Mouse (Mus musculus): Measurements from ENCODE around the gene Ahnak. TPM values are rescaled to one million over a fixed set of nuclear protein-coding genes. Genes with fewer than 3 reads are reported as not detected.

Ahnak gene
- polyA plus RNA-seq, 1 experiment = 14.7 TPM

GRCm38 (mm10) chr19:9019298-9019697 lies 30.2 kb downstream of the Ahnak start:
- Histone ChIP-seq H3K4me1 (ENCODE audit: control insufficient read depth, insufficient read depth, insufficient read length, low read length) (peaks cover 5% of the 10 kb centered on the region; the same call in 1 of the 2 replicates), H3K4me3 (ENCODE audit: low read depth, low read length) (no peak overlapping the region), H3K27me3 (ENCODE audit: control insufficient read depth, insufficient read depth, low read length) (no peaks in the 10 kb centered on the region), H3K27ac (ENCODE audit: insufficient read depth, low read depth, low read length) (no peak overlapping the region), H3K36me3 (ENCODE audit: control insufficient read depth, insufficient read depth, low read length) (peaks cover 56% of the 10 kb centered on the region)
- 95% methylated on average over 3 of the region's 3 CpGs for WGBS
- TF ChIP-seq POLR2A (IDR thresholded peaks at IDR 0.05; ENCODE audit: low read depth, low read length) (no peak), CTCF (IDR thresholded peaks at IDR 0.05; ENCODE audit: extremely low read depth, insufficient read length, insufficient replicate concordance, low read depth, low read length) (no peak)

GRCm38 (mm10) chr19:9023021-9023778 lies 34.1 kb downstream of the Ahnak start:
- H3K27ac ChIP-seq (ENCODE audit: insufficient read depth, low read depth, low read length) = peak overlapping the region; percentile 53; the same call in 1 of the 2 replicates
- 76% methylated on average over 11 of the region's 11 CpGs for WGBS
- H3K4me3 ChIP-seq (ENCODE audit: low read depth, low read length) = no peak overlapping the region
- H3K36me3 ChIP-seq (ENCODE audit: control insufficient read depth, insufficient read depth, low read length) = peaks cover 22% of the 10 kb centered on the region
- no peaks in the 10 kb centered on the region for H3K27me3 ChIP-seq (ENCODE audit: control insufficient read depth, insufficient read depth, low read length)
- TF ChIP-seq POLR2A (IDR thresholded peaks at IDR 0.05; ENCODE audit: low read depth, low read length) (no peak), CTCF (IDR thresholded peaks at IDR 0.05; ENCODE audit: extremely low read depth, insufficient read length, insufficient replicate concordance, low read depth, low read length) (no peak)
- H3K4me1 ChIP-seq (ENCODE audit: control insufficient read depth, insufficient read depth, insufficient read length, low read length) = peaks cover 6% of the 10 kb centered on the region; the same call in 1 of the 2 replicates

GRCm38 (mm10) chr19:9025562-9026257 lies 36.6 kb downstream of the Ahnak start:
- peaks cover 3% of the 10 kb centered on the region; the same call in 1 of the 2 replicates for H3K36me3 ChIP-seq (ENCODE audit: control insufficient read depth, insufficient read depth, low read length)
- WGBS = 47% methylated on average over 5 of the region's 5 CpGs
- no peak overlapping the region for H3K4me3 ChIP-seq (ENCODE audit: low read depth, low read length)
- TF ChIP-seq CTCF (IDR thresholded peaks at IDR 0.05; ENCODE audit: extremely low read depth, insufficient read length, insufficient replicate concordance, low read depth, low read length) (no peak), POLR2A (IDR thresholded peaks at IDR 0.05; ENCODE audit: low read depth, low read length) (no peak)
- peaks cover 6% of the 10 kb centered on the region; the same call in 1 of the 2 replicates for H3K4me1 ChIP-seq (ENCODE audit: control insufficient read depth, insufficient read depth, insufficient read length, low read length)
- no peaks in the 10 kb centered on the region for H3K27me3 ChIP-seq (ENCODE audit: control insufficient read depth, insufficient read depth, low read length)
- no peak overlapping the region for H3K27ac ChIP-seq (ENCODE audit: insufficient read depth, low read depth, low read length)

- no peaks in the 10 kb centered on the region for H3K27me3 ChIP-seq (ENCODE audit: control insufficient read depth, insufficient read depth, low read length)
- H3K27ac ChIP-seq (ENCODE audit: insufficient read depth, low read depth, low read length) = no peak overlapping the region
- 75% methylated on average over 4 of the region's 4 CpGs for WGBS
- H3K4me1 ChIP-seq (ENCODE audit: control insufficient read depth, insufficient read depth, insufficient read length, low read length) = peaks cover 6% of the 10 kb centered on the region; the same call in 1 of the 2 replicates
- TF ChIP-seq POLR2A (IDR thresholded peaks at IDR 0.05; ENCODE audit: low read depth, low read length) = no peak
- no peak for TF ChIP-seq CTCF (IDR thresholded peaks at IDR 0.05; ENCODE audit: extremely low read depth, insufficient read length, insufficient replicate concordance, low read depth, low read length)
- no peaks in the 10 kb centered on the region for H3K36me3 ChIP-seq (ENCODE audit: control insufficient read depth, insufficient read depth, low read length)
- no peak overlapping the region for H3K4me3 ChIP-seq (ENCODE audit: low read depth, low read length)
Observed at GRCm38 (mm10) chr19:9026634-9027033, 37.5 kb downstream of the Ahnak start.

GRCm38 (mm10) chr19:9027795-9028194 lies 38.7 kb downstream of the Ahnak start:
- Histone ChIP-seq H3K27me3 (ENCODE audit: control insufficient read depth, insufficient read depth, low read length) (no peaks in the 10 kb centered on the region), H3K36me3 (ENCODE audit: control insufficient read depth, insufficient read depth, low read length) (no peaks in the 10 kb centered on the region), H3K27ac (ENCODE audit: insufficient read depth, low read depth, low read length) (no peak overlapping the region), H3K4me3 (ENCODE audit: low read depth, low read length) (no peak overlapping the region), H3K4me1 (ENCODE audit: control insufficient read depth, insufficient read depth, insufficient read length, low read length) (peaks cover 6% of the 10 kb centered on the region; the same call in 1 of the 2 replicates)
- WGBS = 73% methylated on average over 5 of the region's 5 CpGs
- no peak for TF ChIP-seq CTCF (IDR thresholded peaks at IDR 0.05; ENCODE audit: extremely low read depth, insufficient read length, insufficient replicate concordance, low read depth, low read length)
- no peak for TF ChIP-seq POLR2A (IDR thresholded peaks at IDR 0.05; ENCODE audit: low read depth, low read length)

- H3K27ac ChIP-seq (ENCODE audit: insufficient read depth, low read depth, low read length) = no peak overlapping the region
- no peaks in the 10 kb centered on the region for H3K36me3 ChIP-seq (ENCODE audit: control insufficient read depth, insufficient read depth, low read length)
- H3K4me1 ChIP-seq (ENCODE audit: control insufficient read depth, insufficient read depth, insufficient read length, low read length) = peaks cover 6% of the 10 kb centered on the region; the same call in 1 of the 2 replicates
- no peaks in the 10 kb centered on the region for H3K27me3 ChIP-seq (ENCODE audit: control insufficient read depth, insufficient read depth, low read length)
- TF ChIP-seq POLR2A (IDR thresholded peaks at IDR 0.05; ENCODE audit: low read depth, low read length) (no peak), CTCF (IDR thresholded peaks at IDR 0.05; ENCODE audit: extremely low read depth, insufficient read length, insufficient replicate concordance, low read depth, low read length) (no peak)
- 67% methylated on average over 3 of the region's 3 CpGs for WGBS
- no peak overlapping the region for H3K4me3 ChIP-seq (ENCODE audit: low read depth, low read length)
Observed at GRCm38 (mm10) chr19:9028375-9028774, 39.3 kb downstream of the Ahnak start.
